Mouse (Mus musculus): ENCODE measurements around the gene Treh. TPM values are rescaled to one million over a fixed set of nuclear protein-coding genes. Genes with fewer than 3 reads are reported as not detected.
A peak's percentile ranks its signal among the peaks of the same experiment; 100 is the strongest.
"Not testable (repeated sequence)": the region's sequence is repeated elsewhere in the genome, so short reads cannot be mapped to it uniquely, and the experiment has no call there.

Gene Treh
- not detected for total RNA-seq (2021)
- not detected in 2 replicates for polyA plus RNA-seq (2012; rRNA removed)
- long read RNA-seq = 0 reads

DNA sequence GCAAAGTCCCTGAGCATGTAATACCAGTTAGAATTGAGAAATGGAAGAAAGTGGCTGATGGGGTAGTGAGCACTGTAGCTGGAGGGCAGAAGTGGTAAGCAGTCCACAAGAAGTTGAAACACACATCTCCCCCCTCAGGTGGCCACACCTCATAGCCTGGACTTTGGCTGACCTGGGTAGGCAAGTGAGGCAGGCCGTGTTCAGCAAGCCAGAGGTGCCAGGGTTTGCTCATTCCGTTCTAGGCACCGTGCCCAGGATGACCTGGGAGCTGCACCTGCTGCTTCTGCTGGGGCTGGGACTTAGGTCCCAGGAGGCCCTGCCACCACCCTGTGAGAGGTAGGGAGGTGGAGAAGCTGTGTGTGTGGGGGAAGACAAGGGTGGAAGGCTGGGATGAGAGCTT lies at the start of gene Treh:
Gene Treh (plus strand): TSS at position 229 of the 400 bp plus-strand sequence.
- Histone ChIP-seq H3K4me3 (no peak within 1 kb of the TSS), H3K9ac (ENCODE audit: low read depth, low read length) (no peak within 1 kb of the TSS), H3K27ac (no peak within 1 kb of the TSS), H3K27me3 (ENCODE audit: control insufficient read depth, insufficient read depth, low read length) (no peaks in the 10 kb centered on the region), H3K4me1 (ENCODE audit: control insufficient read depth, insufficient read depth, low read length) (no peaks in the 10 kb centered on the region), H3K79me2 (replicated peaks; ENCODE audit: control insufficient read depth, insufficient read depth, low read length) (no peaks in the 10 kb centered on the region), H3K36me3 (ENCODE audit: control insufficient read depth, insufficient read depth, low read length) (no peaks in the 10 kb centered on the region)
- DNase-seq = no peak
- TF ChIP-seq EP300 (IDR thresholded peaks at IDR 0.05; ENCODE audit: insufficient read depth, low read depth, low read length) = no peak
- TF ChIP-seq CTCF (IDR thresholded peaks at IDR 0.05) = no peak
- TF ChIP-seq POLR2A (IDR thresholded peaks at IDR 0.05; ENCODE audit: insufficient read depth, low read depth, low read length) = no peak
- WGBS = 62% methylated on average over 3 of the region's 3 CpGs
- intact Hi-C loops (cut with DNase I) = no loop called here

- H3K9ac ChIP-seq (ENCODE audit: low read depth, low read length) = no peak overlapping the region
- 67% methylated on average over 5 of the region's 5 CpGs for WGBS
- H3K27ac ChIP-seq = no peak overlapping the region
- H3K4me1 ChIP-seq (ENCODE audit: control insufficient read depth, insufficient read depth, low read length) = peaks cover 1% of the 10 kb centered on the region
- no peaks in the 10 kb centered on the region for H3K27me3 ChIP-seq (ENCODE audit: control insufficient read depth, insufficient read depth, low read length)
- DNase-seq = no peak
- intact Hi-C loops (cut with DNase I) = no loop called here
- peaks cover 30% of the 10 kb centered on the region for H3K36me3 ChIP-seq (ENCODE audit: control insufficient read depth, insufficient read depth, low read length)
- no peak overlapping the region for H3K4me3 ChIP-seq
- TF ChIP-seq EP300 (IDR thresholded peaks at IDR 0.05; ENCODE audit: insufficient read depth, low read depth, low read length) (no peak), CTCF (IDR thresholded peaks at IDR 0.05) (no peak), POLR2A (IDR thresholded peaks at IDR 0.05; ENCODE audit: insufficient read depth, low read depth, low read length) (no peak)
- peaks cover 7% of the 10 kb centered on the region for H3K79me2 ChIP-seq (replicated peaks; ENCODE audit: control insufficient read depth, insufficient read depth, low read length)
Measured at GRCm38 (mm10) chr9:44624390-44624789, 48.6 kb upstream of the Treh start.

DNA sequence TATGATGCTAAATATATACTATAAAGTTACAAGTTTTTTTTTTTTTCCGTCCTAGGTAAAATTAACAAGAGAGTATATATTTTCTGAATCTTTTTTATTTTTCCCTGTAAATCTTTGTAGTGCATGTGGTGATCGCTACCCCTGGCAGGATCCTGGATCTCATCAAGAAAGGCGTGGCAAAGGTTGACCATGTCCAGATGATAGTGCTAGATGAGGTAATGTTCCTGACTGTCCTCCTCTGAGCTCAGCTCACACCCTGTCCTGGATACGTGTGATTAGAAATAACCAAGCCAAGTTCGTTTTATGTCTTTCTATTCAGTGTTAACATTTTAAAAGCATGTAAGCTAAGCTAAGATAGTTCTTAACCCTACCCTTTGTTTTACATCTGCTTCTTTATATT lies 46.8 kb upstream of the Treh start:
- Histone ChIP-seq H3K36me3 (ENCODE audit: control insufficient read depth, insufficient read depth, low read length) (peaks cover 29% of the 10 kb centered on the region), H3K9ac (ENCODE audit: low read depth, low read length) (no peak overlapping the region), H3K27ac (no peak overlapping the region), H3K4me3 (no peak overlapping the region), H3K79me2 (replicated peaks; ENCODE audit: control insufficient read depth, insufficient read depth, low read length) (peaks cover 7% of the 10 kb centered on the region), H3K27me3 (ENCODE audit: control insufficient read depth, insufficient read depth, low read length) (no peaks in the 10 kb centered on the region), H3K4me1 (ENCODE audit: control insufficient read depth, insufficient read depth, low read length) (no peaks in the 10 kb centered on the region; the same call in 1 of the 2 replicates)
- DNase-seq = no peak
- TF ChIP-seq EP300 (IDR thresholded peaks at IDR 0.05; ENCODE audit: insufficient read depth, low read depth, low read length) = no peak
- TF ChIP-seq CTCF (IDR thresholded peaks at IDR 0.05) = no peak
- TF ChIP-seq POLR2A (IDR thresholded peaks at IDR 0.05; ENCODE audit: insufficient read depth, low read depth, low read length) = no peak
- intact Hi-C loops (cut with DNase I) = no loop called here
- 61% methylated on average over 5 of the region's 5 CpGs for WGBS

- DNase-seq = peak in 1 of 2 experiments; percentile 58
- no peaks in the 10 kb centered on the region for H3K79me2 ChIP-seq (replicated peaks; ENCODE audit: control insufficient read depth, insufficient read depth, low read length)
- peaks cover 2% of the 10 kb centered on the region; the same call in 1 of the 2 replicates for H3K4me1 ChIP-seq (ENCODE audit: control insufficient read depth, insufficient read depth, low read length)
- H3K36me3 ChIP-seq (ENCODE audit: control insufficient read depth, insufficient read depth, low read length) = peaks cover 19% of the 10 kb centered on the region
- no peak overlapping the region for H3K27ac ChIP-seq
- 0 out of 2 replicates have a peak, but pooled peaks have one; percentile 10 for TF ChIP-seq CTCF (IDR thresholded peaks at IDR 0.05)
- no peak for TF ChIP-seq POLR2A (IDR thresholded peaks at IDR 0.05; ENCODE audit: insufficient read depth, low read depth, low read length)
- no peak overlapping the region for H3K4me3 ChIP-seq
- intact Hi-C loops (cut with DNase I) = no loop called here
- H3K9ac ChIP-seq (ENCODE audit: low read depth, low read length) = no peak overlapping the region
- 50% methylated on average over 15 of the region's 15 CpGs for WGBS
- H3K27me3 ChIP-seq (ENCODE audit: control insufficient read depth, insufficient read depth, low read length) = no peaks in the 10 kb centered on the region
Measured at GRCm38 (mm10) chr9:44637551-44638169, 35.4 kb upstream of the Treh start.

DNA sequence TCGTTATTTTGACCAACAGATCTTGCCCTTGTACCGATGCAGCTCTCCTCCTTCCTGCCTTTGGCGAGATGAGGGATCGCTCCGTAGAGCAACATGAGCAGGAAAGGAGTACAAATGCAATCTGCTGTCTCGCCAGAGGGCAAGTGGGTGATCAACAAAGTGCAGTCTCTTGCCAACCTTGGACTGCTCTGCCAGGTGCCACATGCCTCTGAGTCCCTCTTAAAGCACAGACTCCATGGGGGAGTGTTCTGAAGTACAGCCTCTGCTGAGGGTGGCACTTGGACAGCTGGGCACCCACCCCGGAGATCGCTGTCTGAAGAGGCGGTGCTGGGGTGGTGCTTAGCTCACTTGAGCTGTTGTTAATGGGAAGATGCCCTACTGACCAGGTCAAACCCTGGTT lies 34.3 kb upstream of the Treh start:
- DNase-seq = peak in 1 of 2 experiments; percentile 59
- 61% methylated on average over 9 of the region's 9 CpGs for WGBS
- intact Hi-C loops (cut with DNase I); H3K27me3 ChIP-seq (ENCODE audit: control insufficient read depth, insufficient read depth, low read length); H3K4me3 ChIP-seq; H3K27ac ChIP-seq; H3K4me1 ChIP-seq (ENCODE audit: control insufficient read depth, insufficient read depth, low read length); H3K9ac ChIP-seq (ENCODE audit: low read depth, low read length); H3K79me2 ChIP-seq (replicated peaks; ENCODE audit: control insufficient read depth, insufficient read depth, low read length): not testable (repeated sequence)
- peaks cover 13% of the 10 kb centered on the region for H3K36me3 ChIP-seq (ENCODE audit: control insufficient read depth, insufficient read depth, low read length)
- 0 out of 2 replicates have a peak, but pooled peaks have one; percentile 4 for TF ChIP-seq CTCF (IDR thresholded peaks at IDR 0.05)
- 0 out of 2 replicates have a peak, but pooled peaks have one; percentile 8 for TF ChIP-seq EP300 (IDR thresholded peaks at IDR 0.05; ENCODE audit: insufficient read depth, low read depth, low read length)

- H3K4me3 ChIP-seq; H3K27ac ChIP-seq; H3K4me1 ChIP-seq (ENCODE audit: control insufficient read depth, insufficient read depth, low read length); H3K27me3 ChIP-seq (ENCODE audit: control insufficient read depth, insufficient read depth, low read length); DNase-seq; intact Hi-C loops (cut with DNase I); H3K79me2 ChIP-seq (replicated peaks; ENCODE audit: control insufficient read depth, insufficient read depth, low read length); H3K9ac ChIP-seq (ENCODE audit: low read depth, low read length): not testable (repeated sequence)
- WGBS = 56% methylated on average over 1 of the region's 1 CpGs
- H3K36me3 ChIP-seq (ENCODE audit: control insufficient read depth, insufficient read depth, low read length) = peaks cover 13% of the 10 kb centered on the region
Measured at GRCm38 (mm10) chr9:44640028-44640427, 33.0 kb upstream of the Treh start.
